Mouse (Mus musculus): ENCODE data around the gene Anxa8. TPM values are rescaled to one million over a fixed set of nuclear protein-coding genes. Genes with fewer than 3 reads are reported as not detected.

The Anxa8 gene
- 0.42 TPM in 1 of 4 replicates, not detected in the others for total RNA-seq (2023; ENCODE audit: inconsistent age)

GRCm38 (mm10) chr14:34085731-34086130 is at the start of gene Anxa8:
Gene Anxa8 (plus strand): TSS chr14:34085981.

GRCm38 (mm10) chr14:34052516-34052915 is 33.3 kb upstream of the Anxa8 start, which contains the start of gene Antxrl:
Gene Antxrl (plus strand): TSS chr14:34052707.

GRCm38 (mm10) chr14:34102601-34103000 is 16.8 kb downstream of the Anxa8 start, which contains the start of gene A630023A22Rik:
Gene A630023A22Rik (minus strand): TSS chr14:34102754.

Other genes starting within 250 kb of the Anxa8 start
- not detected in 4 replicates for gene Gdf10, start 162.4 kb upstream of the Anxa8 start, total RNA-seq (2023; ENCODE audit: inconsistent age)
- gene Gdf2, start 144.9 kb upstream of the Anxa8 start, total RNA-seq (2023; ENCODE audit: inconsistent age) = not detected in 4 replicates
- not detected in 4 replicates for gene Rbp3, start 132.0 kb upstream of the Anxa8 start, total RNA-seq (2023; ENCODE audit: inconsistent age)
- gene Zfp488, start 107.2 kb upstream of the Anxa8 start, total RNA-seq (2023; ENCODE audit: inconsistent age) = 0.16 to 0.35 TPM (median 0.27 TPM) in 4 replicates
- gene Gm30083, start 70.8 kb upstream of the Anxa8 start, total RNA-seq (2023; ENCODE audit: inconsistent age) = not detected in 4 replicates
- not detected in 4 replicates for gene Gm5460, start 69.2 kb upstream of the Anxa8 start, total RNA-seq (2023; ENCODE audit: inconsistent age)
- gene Antxrl, start 33.3 kb upstream of the Anxa8 start, total RNA-seq (2023; ENCODE audit: inconsistent age) = not detected in 4 replicates
- not detected in 4 replicates for gene A630023A22Rik, start 16.8 kb downstream of the Anxa8 start, total RNA-seq (2023; ENCODE audit: inconsistent age)
- not detected in 4 replicates for gene Npy4r, start 66.5 kb downstream of the Anxa8 start, total RNA-seq (2023; ENCODE audit: inconsistent age)
- gene Gprin2, start 115.7 kb downstream of the Anxa8 start, total RNA-seq (2023; ENCODE audit: inconsistent age) = not detected in 4 replicates
- gene Syt15, start 133.6 kb downstream of the Anxa8 start, total RNA-seq (2023; ENCODE audit: inconsistent age) = not detected in 4 replicates
- 25.1 to 28.2 TPM (median 27.0 TPM) in 4 replicates for gene Shld2, start 224.5 kb downstream of the Anxa8 start, total RNA-seq (2023; ENCODE audit: inconsistent age)
- 99.8 to 132 TPM (median 115 TPM) in 4 replicates for gene Glud1, start 224.7 kb downstream of the Anxa8 start, total RNA-seq (2023; ENCODE audit: inconsistent age)